Mouse (Mus musculus): Measurements from ENCODE around the gene Olfr417.
"Not testable (repeated sequence)": the region's sequence is repeated elsewhere in the genome, so short reads cannot be mapped to it uniquely, and the experiment has no call there.

Olfr417 gene

DNA sequence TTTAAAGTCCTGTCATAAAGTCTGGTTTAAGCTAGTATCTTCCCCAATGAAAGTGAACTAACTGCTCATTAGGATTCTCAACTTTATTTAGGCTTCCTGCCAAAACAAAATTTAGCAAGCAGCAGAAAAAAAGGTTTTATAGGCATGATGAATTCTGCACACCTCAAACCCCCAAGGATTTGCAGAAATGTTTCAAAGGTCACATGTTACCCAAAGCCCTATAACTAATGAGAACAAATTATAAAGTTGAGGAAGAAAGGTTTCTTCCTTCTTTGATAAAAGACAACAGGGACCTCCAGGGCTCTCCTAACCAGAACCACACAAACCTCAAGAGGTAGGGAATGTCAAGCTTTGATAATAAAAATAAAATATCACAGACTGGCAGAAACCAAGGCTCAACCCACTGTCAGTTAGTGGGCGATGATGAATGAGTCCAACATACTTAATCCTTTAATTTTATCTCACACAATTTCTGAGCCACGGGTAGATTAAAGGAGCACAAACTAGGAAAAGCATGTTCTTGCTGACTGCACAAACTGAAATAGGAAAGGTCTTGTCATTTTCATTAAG lies at the start of gene Olfr417:
TSS of gene Olfr417 (plus strand) at position 241 of the 570 bp plus-strand sequence.
- in situ Hi-C loops (cut with MboI, MseI), result no loop called here

DNA sequence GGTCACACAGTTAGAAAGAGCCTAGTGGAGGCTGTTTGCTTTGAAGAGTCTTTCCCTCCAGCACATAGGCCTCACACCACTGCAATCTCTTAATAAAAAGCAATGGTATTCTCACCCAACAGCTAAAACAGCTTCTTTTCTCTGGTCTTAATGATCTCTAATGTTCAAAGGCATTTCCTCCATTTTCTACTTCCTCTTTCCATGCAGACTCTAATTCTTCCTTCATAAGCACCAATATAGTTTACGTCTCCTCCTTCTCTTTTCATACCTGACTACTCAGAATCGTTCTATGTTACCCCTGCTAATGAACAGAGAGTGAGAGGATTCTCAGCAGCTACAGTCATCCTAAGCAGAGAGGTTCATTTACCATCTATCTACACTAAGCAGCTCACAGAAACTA lies 47.6 kb upstream of the Olfr417 start:
- in situ Hi-C loops (cut with MboI, MseI), result no loop called here

DNA sequence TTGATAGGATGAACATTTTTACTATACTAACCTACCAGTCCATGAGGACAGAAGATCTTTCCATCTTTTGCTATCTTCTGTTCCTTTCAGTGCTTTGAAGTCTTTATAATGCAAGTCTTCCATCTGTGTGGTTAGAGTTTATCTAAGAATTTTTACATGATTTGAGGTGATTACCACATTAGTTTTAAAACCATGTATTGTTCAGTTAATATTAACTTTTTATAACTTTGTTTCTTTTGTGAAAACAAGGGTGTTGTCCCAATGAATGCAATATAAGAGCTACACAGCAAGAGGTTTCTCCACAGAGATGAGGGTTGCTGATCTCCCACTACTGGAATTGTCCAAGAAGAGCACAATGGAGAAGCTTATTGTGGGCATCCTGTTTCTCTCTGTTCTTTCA lies 34.7 kb upstream of the Olfr417 start, which contains the start of gene Mptx1:
TSS of gene Mptx1 (plus strand) at position 301 of the 400 bp plus-strand sequence.
- in situ Hi-C loops (cut with MboI, MseI), result no loop called here

DNA sequence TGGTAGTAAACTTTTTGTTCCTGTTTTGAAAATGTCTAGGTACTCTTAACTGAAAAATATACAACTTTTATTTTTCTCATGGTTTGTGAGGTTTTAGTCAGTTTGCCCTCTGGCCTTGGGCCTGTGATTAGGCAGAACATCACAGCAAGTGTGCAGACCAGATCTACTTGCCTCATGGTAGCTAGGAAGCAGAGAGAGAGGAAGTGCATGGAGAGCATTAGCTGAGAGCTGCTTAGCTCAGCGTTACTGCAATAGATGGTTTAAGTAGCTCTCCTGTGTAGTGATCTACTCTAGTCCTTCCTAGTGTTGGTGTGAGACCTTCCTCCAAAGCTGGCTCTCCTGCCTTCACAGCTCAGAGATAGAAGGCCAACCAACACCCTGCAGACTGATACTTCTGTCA lies 11.3 kb upstream of the Olfr417 start:
- in situ Hi-C loops (cut with MboI, MseI), result not testable (repeated sequence)

DNA sequence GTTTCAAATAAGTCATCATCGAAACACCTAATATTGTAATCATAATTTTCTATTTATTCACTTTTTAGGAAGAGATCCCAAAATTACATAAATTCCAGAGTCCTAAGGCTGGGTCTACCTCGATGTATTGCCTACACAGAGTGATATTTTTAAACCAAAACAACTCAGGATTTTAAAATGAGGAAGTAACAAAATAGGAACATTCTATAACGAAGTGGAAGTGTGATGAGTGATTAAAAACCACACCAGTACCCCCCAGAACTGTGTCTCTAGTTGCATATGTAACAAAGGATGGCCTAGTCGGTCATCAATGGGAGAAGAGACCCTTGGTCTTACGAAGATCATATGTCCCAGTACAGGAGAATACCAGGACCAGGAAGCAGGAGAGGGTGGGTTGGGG lies 10.3 kb upstream of the Olfr417 start:
- in situ Hi-C loops (cut with MboI, MseI), result no loop called here

DNA sequence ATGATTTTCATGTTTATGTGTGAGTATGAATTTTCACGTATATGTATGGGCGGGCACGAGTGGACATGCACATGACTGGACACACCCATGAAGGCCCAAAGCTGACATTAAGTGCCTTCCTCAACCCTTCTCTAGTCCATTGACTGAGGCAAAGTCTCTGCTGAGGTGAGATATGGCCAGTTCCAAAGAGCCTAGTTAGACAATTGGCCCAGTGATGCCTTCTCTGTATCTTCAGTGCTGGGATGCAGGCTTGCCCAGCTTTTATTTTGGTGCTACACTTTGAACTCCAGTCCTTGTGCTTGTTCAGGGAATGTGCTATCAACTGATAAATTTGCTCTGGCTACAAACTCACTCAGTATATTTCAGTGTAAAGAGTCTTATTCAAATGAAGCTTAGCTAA lies 8.9 kb downstream of the Olfr417 start:
- in situ Hi-C loops (cut with MboI, MseI), result no loop called here

DNA sequence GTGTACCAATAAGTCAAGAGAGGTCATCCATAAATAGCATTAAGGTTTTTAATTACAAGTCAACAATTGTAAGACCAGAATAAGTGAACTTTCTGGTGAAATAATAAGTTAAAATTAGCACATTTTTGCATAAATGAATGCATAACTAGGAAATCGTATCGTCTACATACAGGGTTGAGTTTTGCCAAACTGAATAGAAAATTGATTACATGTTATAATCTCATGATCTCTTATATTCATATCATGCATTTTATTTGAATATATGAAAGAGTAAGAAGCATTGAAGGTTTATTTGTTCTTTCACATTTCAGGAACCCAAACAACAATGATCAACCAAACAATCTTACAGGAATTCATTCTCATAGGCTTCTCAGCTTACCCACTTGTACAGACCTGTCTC lies 25.8 kb downstream of the Olfr417 start, which contains the start of gene Olfr248:
TSS of gene Olfr248 (plus strand) at position 301 of the 400 bp plus-strand sequence.
- in situ Hi-C loops (cut with MboI, MseI), result no loop called here

DNA sequence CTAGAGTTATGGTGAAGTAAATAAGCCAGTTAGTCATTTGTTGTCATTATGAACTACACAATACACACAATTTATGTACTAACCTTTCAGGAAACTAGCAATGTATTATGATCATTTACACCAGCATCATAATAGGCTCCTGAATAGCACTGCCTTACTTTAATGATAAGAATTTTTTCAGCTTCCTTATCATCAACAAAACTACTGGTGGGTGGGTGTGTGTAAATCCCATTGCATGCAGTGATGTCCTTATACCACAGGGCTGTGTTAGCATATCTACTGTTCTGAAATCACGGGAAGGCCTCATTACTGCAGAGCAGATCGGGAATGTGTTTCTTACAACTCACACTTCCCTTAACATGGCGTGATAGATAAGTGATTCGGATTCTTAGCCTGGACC lies 58.0 kb downstream of the Olfr417 start:
- in situ Hi-C loops (cut with MboI, MseI), result no loop called here

DNA sequence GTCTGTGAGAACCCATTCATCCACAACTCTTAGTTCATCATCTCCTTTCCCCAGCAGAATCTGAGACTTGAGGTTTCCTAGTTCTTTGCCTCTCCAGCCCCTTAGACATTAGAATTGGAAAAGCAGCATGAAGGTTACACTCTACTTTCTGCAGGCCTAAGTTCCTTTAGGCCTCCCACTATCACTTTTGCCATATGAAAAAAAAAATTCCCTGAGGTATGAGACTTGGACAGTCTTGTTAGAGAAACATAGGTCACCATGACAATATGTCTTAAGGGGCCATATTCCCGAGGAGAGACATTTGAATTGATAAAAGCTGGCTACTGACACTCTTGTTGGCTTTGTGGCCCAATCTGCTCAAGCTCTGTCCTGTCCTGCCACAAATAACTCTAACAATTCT lies 58.8 kb downstream of the Olfr417 start, which contains the start of gene Olfr414:
TSS of gene Olfr414 (plus strand) at position 301 of the 400 bp plus-strand sequence.
- in situ Hi-C loops (cut with MboI, MseI), result no loop called here
